Mouse (Mus musculus) mouse trophoblast stem cell (cell line): ENCODE data around the gene Kcnip1.

Source experiments
- in situ Hi-C, 2 experiments: fragments of 300-500 bp; cut with MseI, MboI; formaldehyde crosslinking; loops; 2 replicates in 1 of 2; 3 replicates in 1 of 2; pipeline ENCODE4 v1.15.1; 2025

Gene Kcnip1

DNA sequence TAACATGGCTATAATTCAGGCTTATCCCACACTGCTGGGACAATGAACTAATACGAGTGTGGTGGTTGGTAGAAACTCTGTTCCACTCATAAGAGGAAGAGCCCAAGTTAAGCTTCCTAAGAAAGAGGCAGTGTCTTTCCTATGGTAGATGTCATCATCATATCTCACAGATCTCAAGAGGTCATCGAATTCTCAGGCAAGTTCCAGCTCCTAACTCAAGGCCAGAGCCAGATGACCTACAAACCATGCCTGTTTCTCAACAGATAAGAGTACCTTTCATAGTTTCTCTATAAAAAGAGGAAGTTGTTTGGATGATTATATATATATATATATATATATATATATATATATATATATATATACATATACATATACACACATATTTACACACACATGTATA, 6.4 kb downstream of the Kcnip1 start:
- in situ Hi-C loops: no loop called here

DNA sequence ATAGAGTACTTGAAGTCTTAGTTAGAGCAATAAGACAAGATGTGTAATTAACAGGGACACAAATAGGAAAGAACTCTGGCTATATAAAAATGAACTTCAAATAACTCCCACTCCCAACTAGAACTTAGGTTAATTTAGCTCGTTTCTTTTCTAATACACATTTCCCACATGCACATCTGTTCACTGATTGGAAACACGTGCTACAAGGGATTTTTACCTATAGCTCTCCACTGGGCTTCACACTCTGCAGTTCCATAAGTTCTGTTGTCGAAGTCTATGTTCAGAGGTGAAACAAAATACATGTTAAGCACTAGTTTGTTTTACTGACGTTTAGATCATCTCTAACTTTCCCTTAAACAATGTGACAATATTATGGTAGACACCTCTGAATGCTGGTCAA, 12.8 kb downstream of the Kcnip1 start:
- in situ Hi-C loops: no loop called here

DNA sequence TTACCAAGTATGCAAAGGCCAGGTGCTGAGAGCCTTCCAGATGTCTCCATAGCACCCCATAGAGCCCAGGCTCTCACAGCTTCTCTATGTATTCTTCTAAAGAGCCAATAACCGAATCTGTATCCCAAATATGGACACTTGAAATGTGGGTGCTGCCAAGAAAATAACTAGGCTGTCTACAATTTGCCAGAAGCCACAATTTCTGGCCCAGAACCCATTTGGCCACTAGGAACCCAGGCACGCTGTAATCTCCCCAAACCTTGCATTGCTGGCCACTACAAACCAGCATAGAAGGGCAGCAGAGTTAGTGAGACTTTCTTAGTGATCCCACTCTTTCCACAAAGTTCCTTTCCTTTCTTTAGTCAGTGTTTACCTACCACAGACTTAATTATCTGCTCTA, 17.8 kb downstream of the Kcnip1 start:
- in situ Hi-C loops: no loop called here

DNA sequence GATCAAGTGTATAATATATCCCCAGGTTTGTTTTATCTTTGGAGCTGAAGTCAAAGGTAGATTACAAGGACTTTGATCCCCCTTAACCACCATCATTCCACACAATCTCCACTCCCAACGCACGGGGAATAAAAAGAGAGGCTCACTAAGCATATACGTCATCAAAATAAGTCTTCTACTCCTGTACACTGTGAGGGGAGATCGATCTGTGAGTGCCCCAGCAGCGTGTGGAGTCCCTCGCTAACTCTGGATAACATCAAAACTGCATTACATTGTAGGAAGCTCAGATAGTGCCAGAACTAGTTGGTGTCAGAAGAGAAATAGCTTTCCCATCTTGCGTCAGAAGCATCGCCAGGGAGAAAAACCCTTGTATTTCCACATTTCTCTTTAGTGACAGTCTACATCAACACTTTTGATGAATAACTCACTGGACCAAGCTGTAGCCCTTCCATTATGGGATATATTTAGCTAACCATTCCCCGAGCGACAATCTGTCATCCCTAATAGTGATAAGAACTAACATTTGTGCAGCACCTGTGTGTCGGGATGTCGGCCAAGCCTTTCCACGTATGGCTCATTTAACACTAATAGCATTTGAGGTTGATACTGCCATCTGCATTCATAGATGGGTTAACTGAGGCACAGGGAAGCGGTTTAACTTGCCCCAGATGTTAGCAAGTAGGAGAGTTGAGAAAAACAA, 18.5 kb downstream of the Kcnip1 start:
- in situ Hi-C loops: no loop called here

DNA sequence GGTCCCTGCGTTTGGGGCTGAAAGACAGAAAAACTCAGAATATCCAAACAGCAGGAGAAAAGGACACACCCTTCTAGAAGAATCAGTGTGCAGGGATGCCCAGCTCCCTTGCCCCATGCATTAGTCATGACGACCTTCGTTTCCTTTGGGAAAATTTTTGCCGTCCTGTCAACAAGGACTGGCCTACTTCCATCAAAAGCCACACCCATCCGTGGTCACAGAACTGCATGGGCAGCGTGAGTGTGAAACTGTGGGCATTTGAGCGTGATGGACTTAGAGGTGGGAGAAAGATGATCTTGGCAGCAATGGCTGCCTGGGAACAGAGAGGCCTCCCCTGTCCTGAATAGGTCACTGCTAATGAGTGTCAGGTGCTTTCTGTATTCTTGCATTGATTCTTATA, 20.8 kb downstream of the Kcnip1 start:
- in situ Hi-C loops: no loop called here

DNA sequence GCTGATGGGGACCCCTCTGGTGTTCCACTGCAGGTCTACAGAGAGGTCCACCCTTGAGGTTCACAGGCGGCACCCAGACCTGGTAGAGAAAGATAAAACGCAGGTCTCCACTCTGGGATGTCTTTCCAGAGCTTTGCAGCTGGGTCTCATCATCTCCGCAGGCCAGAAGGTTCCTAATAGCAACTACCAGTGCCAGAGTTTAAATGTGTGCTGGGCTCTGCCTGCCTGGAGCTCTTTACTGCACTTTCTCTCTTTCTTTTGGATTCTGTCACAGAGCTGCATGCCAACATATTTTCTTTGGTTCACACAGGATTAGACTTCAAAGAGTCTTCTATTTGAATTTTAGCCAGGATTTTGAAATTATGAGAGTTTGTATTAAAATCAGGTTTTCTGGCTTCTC, 23.8 kb downstream of the Kcnip1 start:
- in situ Hi-C loops: no loop called here

DNA sequence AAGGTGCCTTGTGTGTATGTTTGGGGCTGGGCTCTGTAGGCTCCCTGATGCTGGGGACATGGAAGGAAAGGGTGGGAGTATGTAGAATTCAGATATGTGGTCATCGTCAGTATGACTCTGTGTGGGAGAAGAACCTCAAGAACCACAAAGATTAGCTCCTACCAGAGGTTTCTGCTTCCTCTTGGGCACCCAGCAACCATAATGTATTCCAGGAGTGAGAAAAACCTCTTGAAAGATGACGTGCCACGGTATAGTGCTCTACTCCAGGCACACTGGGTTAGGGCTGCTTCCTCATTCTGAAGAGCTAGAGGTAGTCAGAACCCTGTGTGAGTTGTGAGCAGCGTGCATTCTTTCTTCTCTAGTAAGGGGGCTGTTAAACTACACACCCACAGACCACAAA, 25.2 kb downstream of the Kcnip1 start:
- in situ Hi-C loops: no loop called here

DNA sequence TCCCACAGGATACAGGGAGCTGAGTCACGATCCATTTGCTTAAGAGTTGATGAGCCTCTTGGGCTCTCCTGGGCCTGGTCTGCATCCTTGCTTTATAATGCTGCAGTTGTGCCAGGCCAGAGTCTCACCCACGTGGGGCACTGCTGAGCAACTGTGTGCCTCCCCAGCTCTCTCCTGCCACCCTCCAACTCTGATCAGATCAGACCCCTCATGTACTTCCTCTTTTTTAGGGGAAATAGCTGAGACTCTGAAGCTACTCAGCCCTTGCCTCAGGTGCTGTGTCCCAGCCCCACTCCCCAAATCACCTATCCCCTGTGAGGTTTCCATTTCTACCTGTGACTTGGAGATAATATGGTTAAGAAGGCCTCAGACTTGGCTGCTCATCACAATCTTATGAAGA, 27.6 kb downstream of the Kcnip1 start:
- in situ Hi-C loops: no loop called here

DNA sequence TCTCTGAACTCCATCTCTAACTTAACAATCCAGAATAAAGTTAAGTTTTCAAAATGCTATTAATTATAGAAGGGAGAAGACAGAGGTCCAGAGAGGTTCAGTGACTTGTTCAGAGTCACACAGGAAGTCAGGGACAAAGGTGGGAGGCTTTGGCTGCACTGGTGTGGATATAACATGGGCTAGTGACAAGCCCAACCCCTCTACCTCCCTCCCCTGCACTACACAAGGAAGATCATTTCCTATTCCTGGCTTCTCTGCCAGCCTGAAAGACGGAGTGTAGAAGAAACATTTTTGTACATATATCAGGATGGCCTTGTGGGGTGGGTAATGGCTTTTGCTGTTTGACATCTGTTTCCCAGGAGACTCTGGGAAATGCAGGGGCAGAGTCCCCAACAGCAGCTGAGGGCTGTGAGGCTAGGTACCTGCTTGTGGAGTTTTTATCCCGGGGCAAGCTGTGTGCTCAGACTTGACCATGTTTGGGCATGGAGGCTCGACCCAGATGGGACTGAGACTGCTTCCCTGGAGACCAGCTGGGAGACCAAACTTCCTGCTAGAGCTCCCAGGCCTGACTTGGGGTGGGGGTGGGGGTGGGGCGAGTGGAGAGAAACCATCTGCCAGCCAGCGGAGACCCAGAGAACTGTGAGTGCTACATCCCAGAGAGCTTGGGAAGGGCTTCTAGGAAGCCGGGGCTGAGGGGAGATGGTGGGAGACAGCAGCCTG, 30.1 kb downstream of the Kcnip1 start, which contains the start of gene Kcnmb1:
TSS of gene Kcnmb1 (plus strand) at position 326 of the 720 bp plus-strand sequence.
- in situ Hi-C loops: no loop called here

DNA sequence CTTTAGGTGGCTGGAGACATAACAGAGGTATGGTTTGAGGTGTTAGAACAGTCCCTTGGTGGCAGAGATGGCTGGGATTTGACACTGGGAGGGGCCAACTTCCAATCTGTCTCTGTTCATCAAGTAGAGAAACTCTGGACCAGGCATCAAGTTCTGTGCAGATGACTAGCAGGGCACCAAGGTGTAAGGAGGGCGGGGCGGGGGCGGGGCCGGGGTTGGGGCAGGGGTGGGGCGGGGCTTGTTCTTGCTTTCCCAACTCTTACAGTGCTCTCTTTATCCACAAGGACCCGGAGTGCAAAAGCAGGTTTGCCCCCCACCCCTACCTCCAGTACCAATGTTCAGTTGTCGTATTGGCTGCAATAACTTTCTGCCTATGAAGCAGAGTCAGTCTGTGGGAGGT, 30.8 kb downstream of the Kcnip1 start:
- in situ Hi-C loops: no loop called here

DNA sequence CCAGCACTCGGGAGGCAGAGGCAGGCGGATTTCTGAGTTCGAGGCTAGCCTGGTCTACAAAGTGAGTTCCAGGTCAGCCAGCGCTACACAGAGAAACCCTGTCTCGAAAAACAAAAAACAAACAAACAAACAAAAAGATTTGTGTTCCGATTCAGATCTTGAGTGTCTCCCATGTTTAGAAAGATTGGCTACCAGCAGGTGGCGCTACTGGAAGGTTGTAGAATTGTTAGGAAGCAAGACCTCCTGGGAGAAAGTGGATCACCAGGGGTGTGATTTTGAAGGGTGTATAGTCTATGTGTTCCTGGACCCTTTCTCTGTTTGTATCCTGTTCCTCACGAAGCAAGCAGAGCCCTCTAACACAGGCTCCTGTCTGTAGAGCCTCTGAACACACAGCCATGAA, 34.2 kb downstream of the Kcnip1 start:
- in situ Hi-C loops: loop anchor here in 1 of 2 experiments (10.0 kb wide), 1 partner anchor 256 kb away; no protein-coding TSS in a partner anchor

DNA sequence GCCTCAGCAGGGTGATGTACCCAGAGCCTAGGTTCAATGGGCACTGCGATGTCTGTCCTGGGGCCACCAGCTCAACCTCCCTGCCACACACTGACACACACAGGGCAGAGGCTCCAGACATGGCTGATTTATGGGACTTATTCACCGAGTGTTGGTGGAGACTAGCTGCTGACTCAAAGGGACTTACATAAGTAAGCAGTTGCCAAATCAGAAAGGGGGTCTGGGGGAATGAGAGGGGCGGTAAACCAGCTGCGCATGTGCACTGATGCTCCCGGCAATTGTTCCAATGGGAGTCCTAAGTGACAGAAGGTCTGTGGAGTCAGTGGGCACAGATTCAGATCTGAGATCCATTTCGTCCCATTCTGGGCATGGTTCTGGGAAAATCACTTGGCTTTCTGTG, 35.4 kb downstream of the Kcnip1 start:
- in situ Hi-C loops: loop anchor here in 1 of 2 experiments (10.0 kb wide), 1 partner anchor 257 kb away; no protein-coding TSS in a partner anchor

DNA sequence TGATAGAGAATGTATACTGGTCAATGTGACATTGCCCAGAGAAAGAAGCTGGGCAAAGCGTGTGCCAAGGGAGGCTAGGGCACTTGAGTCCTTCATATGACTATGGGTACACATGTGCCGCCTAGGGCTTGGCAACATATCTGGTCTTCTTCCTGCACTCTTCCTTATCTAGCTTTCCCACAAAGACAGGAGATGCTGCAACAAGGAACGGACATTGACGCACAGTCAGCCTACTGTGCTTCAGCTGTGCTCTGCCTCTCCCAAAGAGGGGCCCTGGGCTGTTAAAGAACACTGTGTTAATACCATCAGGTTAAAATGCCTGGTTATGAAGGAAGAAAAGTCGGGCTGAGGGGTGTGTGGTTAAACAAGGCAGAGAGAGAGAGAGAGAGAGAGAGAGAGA, 36.3 kb downstream of the Kcnip1 start:
- in situ Hi-C loops: loop anchor here in 1 of 2 experiments (10.0 kb wide), 1 partner anchor 258 kb away; no protein-coding TSS in a partner anchor

DNA sequence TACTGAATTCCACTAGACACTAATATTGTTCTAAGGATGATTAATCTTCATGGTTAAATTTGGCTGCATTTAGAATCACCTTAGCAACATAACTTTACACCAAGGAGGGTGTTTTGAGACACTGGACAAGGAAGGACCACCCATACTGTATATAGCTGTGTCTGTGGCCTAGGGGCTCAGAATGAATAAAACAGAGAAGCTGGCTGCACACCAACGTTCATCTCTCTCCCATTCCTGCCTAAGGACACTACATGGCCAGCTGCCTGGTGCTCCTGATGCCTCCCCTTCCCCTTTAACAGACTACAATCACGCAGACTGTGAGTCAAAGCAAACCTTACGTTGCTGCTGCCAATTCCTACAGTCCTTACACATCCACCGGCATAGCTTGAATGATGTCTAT, 37.0 kb downstream of the Kcnip1 start:
- in situ Hi-C loops: loop anchor here in 1 of 2 experiments (10.0 kb wide), 1 partner anchor 259 kb away; no protein-coding TSS in a partner anchor

DNA sequence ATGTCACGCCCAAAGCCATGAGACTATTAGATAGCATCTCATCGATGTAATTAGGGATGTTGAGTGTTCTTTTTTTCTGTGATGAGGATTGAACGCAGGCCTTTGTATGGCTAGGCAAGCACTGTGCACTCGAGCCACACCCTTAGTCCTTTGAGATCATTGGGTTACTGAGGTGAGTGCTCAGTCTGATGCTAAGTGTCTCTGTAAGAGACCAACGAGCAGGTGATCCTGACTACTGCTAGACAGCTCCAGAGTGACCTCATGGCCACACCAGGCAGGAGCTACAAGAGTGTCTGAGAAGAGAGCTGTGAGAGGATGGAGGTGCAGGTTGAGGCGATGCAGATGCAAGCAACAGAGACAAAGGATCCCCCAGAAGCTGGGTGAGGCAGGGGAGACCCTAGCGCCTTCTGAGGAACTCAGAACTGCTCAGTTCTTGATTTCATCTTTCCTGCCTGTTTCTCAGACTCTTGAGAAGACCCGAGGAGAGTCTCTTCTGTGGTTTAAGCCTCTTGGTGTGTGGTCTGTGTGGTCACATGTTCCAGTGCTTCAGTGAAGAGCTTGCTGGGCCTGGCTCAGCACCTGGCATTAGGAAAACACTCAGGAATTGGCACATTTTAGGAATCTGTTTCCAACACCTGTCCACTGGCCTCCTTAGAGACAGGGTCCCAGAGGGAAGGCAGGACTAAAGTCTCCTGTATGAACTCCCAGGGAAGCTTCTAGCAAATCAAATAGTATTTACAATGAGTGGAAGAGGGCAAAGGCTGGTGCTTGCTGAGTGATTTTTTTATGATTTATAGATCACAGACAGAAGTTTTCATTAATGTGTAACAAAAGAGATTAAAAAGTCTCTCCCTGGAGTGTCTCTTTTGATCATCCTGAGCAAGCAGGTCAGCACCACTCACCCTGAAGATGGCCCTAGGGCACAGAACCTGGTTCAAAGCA, 41.0 kb downstream of the Kcnip1 start:
- in situ Hi-C loops: loop anchor here in 1 of 2 experiments (10.0 kb wide), 1 partner anchor 263 kb away; no protein-coding TSS in a partner anchor

DNA sequence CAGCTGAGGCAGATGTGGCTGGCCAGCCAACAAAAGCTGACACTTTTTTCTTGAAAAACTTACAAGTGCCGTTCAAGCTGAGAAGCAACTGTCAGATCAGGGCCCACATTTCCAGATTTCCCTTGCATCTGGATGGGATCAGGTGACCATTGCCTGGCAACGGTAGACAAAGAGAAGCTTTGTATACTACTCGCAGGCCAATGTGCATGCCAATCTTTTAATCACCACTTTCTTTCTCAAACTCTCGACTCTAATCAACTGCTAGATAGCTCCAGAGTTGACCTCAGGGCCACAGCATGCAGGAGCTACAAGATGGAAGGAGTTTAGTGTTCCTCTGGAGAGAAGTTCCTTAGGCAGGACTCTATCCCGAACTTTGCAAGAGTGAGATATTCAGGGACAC, 41.8 kb downstream of the Kcnip1 start:
- in situ Hi-C loops: loop anchor here in 1 of 2 experiments (10.0 kb wide), 1 partner anchor 264 kb away; no protein-coding TSS in a partner anchor

DNA sequence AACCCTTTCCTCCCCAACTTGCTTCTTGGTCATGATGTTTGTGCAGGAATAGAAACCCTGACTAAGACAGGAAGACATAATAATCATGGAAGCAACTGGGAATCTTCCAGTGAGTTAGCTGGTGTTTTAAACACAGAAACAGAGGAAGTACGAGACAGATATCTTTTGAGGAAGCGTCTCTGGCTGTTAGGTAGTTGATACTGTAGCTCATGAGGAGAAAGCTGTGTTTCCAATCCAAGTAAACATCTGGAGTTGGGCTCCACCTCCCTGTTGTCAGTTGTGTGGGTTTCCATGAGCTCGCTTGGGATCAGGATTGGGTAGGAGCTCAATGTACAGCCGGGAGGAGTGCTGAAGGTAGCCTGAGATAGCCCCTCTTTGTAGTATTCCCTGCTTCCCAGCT, 46.5 kb downstream of the Kcnip1 start:
- in situ Hi-C loops: no loop called here

DNA sequence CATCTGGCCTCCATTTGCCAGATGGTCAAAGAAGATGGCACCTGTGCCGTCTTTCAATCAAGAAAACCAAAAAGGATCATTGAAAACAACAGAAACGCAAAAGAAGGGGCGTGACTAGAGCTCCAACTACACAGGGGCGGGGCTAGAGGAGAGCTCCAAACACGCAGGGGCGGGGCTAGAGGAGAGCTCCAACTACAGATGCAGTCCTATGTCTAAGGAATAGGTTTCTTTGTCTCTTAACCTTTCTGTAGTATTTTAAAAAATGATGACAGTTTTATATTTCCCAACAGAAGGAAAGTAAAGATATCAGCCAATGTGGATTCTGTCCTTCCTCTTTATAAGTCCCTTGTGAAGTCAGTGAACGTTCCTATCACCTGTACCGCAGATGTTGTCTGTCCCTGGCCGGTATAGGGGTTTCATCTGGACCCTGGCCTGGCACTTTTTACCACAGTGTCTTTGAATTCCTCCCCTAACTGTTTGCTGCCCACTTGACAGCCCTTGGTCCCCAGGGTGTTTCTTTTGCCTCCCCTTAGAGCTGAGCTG, 48.1 kb downstream of the Kcnip1 start:
- in situ Hi-C loops: no loop called here

DNA sequence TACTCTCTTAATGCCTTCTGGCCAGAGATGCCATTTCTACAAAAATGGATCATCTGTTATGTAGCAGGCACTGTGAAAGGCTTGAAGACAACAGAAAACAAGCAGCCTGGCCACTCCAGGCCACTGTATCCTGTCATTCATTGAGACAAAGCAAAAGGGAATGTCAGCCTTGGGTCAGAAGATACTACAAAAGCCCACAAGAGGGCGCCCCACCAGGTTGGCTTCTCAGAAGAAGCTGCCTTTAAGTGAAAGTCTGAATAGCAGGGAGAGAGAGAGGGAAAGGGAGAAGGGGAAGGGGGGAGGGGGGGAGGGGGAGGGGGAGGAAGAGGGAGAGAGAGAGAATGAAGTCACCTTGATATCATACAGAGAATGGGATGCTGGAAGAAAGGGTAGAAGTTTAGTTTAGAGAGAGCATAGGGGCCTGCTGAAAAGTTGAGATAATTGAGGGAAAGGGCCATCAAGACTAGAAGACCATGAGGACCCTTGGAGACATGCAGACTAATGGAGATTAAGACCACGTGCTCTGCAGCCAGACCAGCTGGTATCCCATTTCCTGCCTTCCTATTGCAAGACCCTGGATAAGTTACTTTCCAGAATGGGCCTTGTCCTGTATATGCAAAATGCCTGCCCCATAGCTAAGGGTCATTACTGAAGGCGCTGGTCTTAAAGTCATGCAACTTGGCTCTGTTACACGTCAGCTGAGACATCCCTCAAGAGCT, 48.7 kb downstream of the Kcnip1 start:
- in situ Hi-C loops: no loop called here

DNA sequence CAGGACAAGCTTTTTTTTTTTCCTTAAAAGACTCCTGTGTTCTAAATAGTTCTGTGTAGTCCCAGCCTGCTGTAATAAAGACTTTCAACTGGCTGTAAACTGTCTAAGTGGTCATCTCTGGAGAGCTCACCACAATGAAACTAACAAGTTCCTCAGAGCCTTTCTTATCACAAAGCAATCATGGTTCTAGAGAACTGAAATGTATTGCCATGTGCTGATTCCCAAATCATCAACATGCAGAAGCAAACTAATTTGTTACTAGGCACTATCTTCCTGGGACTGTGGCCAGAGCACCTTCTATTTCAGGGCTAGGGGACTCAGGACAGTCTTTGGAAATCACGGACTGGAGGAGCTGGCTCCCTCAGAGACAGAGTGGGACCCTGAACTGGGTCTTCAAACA, 49.4 kb downstream of the Kcnip1 start:
- in situ Hi-C loops: no loop called here
